Mouse (Mus musculus) embryonic fibroblast, embryonic 13.5 days (primary cell): ENCODE data around the gene Catsper4.

ENCODE experiments used
- CTCF ChIP-seq: IDR thresholded peaks from 2 replicates; pipeline ENCODE4 v1.5.1; 2011; ENCODE audit warnings: mild to moderate bottlenecking, control low read depth, low read length, moderate library complexity, borderline replicate concordance; ENCODE audit not compliant: insufficient read depth
- POLR2A ChIP-seq: IDR thresholded peaks from 2 replicates; pipeline ENCODE4 v1.6.1; 2011; ENCODE audit warnings: low read depth, mild to moderate bottlenecking, control low read depth, low read length, moderate library complexity

GRCm38 (mm10) chr4:134251241-134252130 lies 24.3 kb upstream of the Catsper4 start:
- TF ChIP-seq CTCF (no peak), POLR2A (no peak)
